ENCODE assay signal across 18 mouse cellular contexts in the genomic region with DNA sequence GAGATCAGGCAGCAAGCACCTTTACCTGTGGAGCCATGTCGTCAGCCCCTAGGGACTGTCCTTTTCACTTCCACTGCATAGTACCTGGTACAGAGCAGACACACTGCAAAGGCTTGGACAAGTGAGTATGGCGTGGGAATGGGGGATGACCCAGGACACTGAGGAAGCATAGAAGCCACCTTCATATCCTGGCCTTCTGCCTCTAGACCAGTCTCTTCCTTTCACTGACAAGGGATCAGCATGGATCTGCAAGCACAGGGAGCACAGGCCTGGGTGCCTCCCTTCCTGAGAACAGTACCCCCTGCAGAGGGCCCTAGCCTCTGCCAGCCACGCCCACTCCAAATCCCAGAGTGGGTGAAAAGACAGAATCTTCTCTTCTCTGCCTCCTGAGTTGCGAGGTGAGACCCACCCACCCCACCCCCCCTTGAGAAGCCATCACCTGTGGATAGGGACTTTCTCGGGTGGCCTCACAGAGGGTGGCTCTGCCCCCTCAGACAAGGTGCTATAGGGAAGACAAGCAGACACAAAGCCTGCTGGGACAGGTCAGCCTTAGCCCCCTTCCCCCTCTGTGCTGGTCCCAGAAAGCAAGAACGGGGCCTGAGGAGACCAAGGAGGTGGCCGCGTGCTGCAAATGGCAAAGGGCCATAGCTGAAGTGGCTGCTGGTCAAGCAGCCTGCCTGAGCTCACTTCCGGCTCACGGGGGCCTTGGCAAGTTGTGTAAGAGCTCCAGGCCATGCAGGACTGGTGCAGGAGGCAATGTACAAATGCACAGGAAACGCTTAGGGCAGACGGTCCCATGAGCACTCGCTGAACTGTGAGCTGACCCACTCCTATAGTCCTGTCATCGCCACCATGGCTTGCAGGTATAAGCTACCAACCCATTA. TPM values are rescaled to one million over a fixed set of nuclear protein-coding genes. Genes with fewer than 3 reads are reported as not detected.
DNase-seq lines count a peak whose midpoint lies in the region; ATAC-seq lines count a peak whose summit lies in the region.
"Had no signal": no experiment of that assay in that cellular context is flagged by ENCODE, and none has a peak within 500 bp of the region (broad histone marks: within the 10 kb centered on the region; RNA-seq: fewer than 3 reads in every experiment).

No protein-coding gene starts in this region.

- peaks cover 7% of the 10 kb centered on the region; the same call in 1 of the 2 replicates for H3K27me3 ChIP-seq in hindbrain, embryonic 13.5 days
- H3K27me3 ChIP-seq: kidney, embryonic 15.5 days; neural tube, embryonic 15.5 days had no signal

- peak; percentile 89 for DNase-seq in layer of hippocampus, adult 9-11 months
- no peak for DNase-seq in layer of hippocampus, postnatal 14 days (ENCODE audit: low spot score in 2 of 2)
- peak; percentile 51 to 55 for DNase-seq in cerebellum, adult 18-20 months
- DNase-seq in cerebellum, postnatal 14 days, result peak; percentile 67 to 74
- peak; percentile 80 for DNase-seq in lung, postnatal 36 days
- no peak for DNase-seq in ovary, postnatal 10 days (ENCODE audit: low spot score)
- no peak for DNase-seq in adipocyte (ENCODE audit: low spot score)
- DNase-seq: gastrocnemius, adult 2 months; lung, embryonic 14.5 days had no signal

- WGBS in hindbrain, embryonic 13.5 days, result 79% methylated on average over 14 of the region's 14 CpGs

- H3K4me1 ChIP-seq in hindbrain, embryonic 13.5 days (replicated peaks), result peaks cover 48% of the 10 kb centered on the region

- no peak overlapping the region for H3K27ac ChIP-seq in hindbrain, embryonic 13.5 days
- H3K27ac ChIP-seq: gastrocnemius, adult 2 months; kidney, embryonic 15.5 days; neural tube, embryonic 15.5 days had no signal

- H3K4me3 ChIP-seq in hindbrain, embryonic 13.5 days, result no peak overlapping the region
- H3K4me3 ChIP-seq: embryonic facial prominence, embryonic 10.5 days; gastrocnemius, adult 2 months; kidney, embryonic 15.5 days; neural tube, embryonic 15.5 days had no signal

- H3K9me3 ChIP-seq in hindbrain, embryonic 13.5 days, result no peaks in the 10 kb centered on the region
- H3K9me3 ChIP-seq: embryonic facial prominence, embryonic 10.5 days; kidney, embryonic 15.5 days; neural tube, embryonic 15.5 days had no signal

- no peaks in the 10 kb centered on the region for H3K36me3 ChIP-seq in hindbrain, embryonic 13.5 days
- H3K36me3 ChIP-seq: embryonic facial prominence, embryonic 10.5 days; kidney, embryonic 15.5 days; neural tube, embryonic 15.5 days had no signal

- no peak overlapping the region for H3K9ac ChIP-seq in hindbrain, embryonic 13.5 days
- H3K9ac ChIP-seq: kidney, embryonic 15.5 days; lung, embryonic 14.5 days; neural tube, embryonic 15.5 days had no signal

- ATAC-seq in hindbrain, embryonic 13.5 days (ENCODE audit: low FRiP score), result no peak

- no peak overlapping the region for H3K4me2 ChIP-seq in hindbrain, embryonic 13.5 days
- H3K4me2 ChIP-seq: kidney, embryonic 15.5 days; lung, embryonic 14.5 days; neural tube, embryonic 15.5 days had no signal

RNA-seq across cellular contexts. Expression of gene Nol4l, which starts 15.0 kb away (rescaled TPM):
- 10 to 100 TPM; 55.6 to 60.1 TPM for total RNA-seq in layer of hippocampus, postnatal 14 days (2021)
- 42.4 and 43.8 TPM in 2 replicates for polyA plus RNA-seq in hindbrain, embryonic 13.5 days (2015; fragmentation: Nextera tagmentation; extraction: Ambion mirVana)

RNA-seq across cellular contexts. Expression of gene 4930404H24Rik, which starts 22.1 kb away (rescaled TPM):
- total RNA-seq in layer of hippocampus, postnatal 14 days (2021), result not detected
- polyA plus RNA-seq in hindbrain, embryonic 13.5 days (2015; fragmentation: Nextera tagmentation; extraction: Ambion mirVana), result not detected in 2 replicates
- total RNA-seq: gastrocnemius, adult 2 months; hindbrain, postnatal 0 days; left cerebral cortex, postnatal 36 days; monocyte, adult 5-6 weeks had no signal
- polyA plus RNA-seq: embryonic facial prominence, embryonic 10.5 days; heart, embryonic 16.5 days; hindbrain, postnatal 0 days; kidney, embryonic 15.5 days; lung, embryonic 14.5 days; neural tube, embryonic 15.5 days; thymus, postnatal 0 days had no signal

Comparison
In these comparisons a context has a peak if more than half of its experiments do, and no peak if none do; other contexts are left out.
1. DNase-seq: peak in layer of hippocampus, adult 9-11 months (single experiment), cerebellum, adult 18-20 months (2 of 2), cerebellum, postnatal 14 days (2 of 2) and lung, postnatal 36 days (single experiment); none in layer of hippocampus, postnatal 14 days (0 of 2), ovary, postnatal 10 days (single experiment) and adipocyte (single experiment).